Mouse (Mus musculus): Measurements from ENCODE around the gene Ubap2.

The Ubap2 gene

DNA sequence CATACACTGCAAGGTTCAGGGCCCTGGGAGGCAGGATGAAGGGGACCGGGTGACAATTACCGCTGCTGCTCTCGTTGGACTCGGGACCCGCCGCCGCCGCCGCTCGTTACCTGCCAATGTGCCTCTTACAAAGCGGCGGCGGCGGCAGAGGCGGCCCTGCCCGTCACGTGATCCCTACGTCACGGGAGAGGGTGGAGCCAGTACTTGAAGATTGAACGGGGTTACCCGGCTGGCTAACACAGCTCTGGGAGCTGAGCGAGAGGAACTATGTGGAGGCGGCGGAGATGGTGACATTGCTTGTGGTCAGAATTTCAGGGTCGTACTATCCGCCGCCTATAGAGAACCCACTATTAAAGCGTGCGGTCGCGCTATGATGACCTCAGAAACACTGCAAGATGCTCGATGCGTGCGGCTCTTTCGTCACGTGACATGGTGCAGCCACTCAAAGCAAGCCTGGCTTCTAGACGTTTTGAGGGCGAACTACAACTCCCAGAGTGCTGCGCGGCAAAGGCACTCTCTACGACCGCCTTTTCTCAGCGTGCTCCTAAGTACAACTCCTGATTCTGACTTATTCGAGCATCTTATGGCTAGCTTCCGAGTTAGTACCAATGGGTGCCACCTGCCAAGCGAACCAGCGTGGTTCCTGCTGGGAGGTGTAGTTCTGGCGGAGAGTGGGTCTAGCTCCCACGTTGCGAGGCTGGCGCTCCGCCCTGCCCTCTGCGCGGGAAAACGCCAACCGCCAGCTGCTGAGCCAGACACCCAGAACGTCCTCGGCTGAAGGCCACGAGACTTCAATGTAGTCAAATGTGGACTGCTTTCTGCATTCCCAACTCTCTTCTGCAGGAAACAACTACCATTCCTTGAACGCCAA lies at the start of gene Ubap2:
Ubap2 (minus strand) TSS at position 165 of the 871 bp plus-strand sequence.
- DNase-seq: peak; percentile 98

DNA sequence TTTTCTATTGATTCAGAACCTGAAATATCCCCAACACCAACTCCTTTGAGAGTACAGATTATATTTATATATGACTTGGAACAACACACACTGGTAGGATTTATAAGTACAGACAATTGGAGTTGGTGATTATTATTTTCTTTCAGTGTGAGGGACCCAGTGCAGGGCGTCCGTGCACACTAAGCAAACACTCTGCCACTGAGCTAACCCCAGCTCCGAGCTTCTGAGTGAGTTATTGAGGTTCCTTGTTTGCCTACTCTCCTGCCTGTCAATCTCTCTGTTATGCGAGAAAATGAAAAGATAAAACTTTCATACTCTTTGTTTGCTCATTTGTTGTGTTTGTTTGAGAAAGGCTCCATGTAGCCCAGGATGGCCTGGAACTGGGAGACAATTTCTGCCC lies 46.0 kb upstream of the Ubap2 start:
- no peak for DNase-seq

DNA sequence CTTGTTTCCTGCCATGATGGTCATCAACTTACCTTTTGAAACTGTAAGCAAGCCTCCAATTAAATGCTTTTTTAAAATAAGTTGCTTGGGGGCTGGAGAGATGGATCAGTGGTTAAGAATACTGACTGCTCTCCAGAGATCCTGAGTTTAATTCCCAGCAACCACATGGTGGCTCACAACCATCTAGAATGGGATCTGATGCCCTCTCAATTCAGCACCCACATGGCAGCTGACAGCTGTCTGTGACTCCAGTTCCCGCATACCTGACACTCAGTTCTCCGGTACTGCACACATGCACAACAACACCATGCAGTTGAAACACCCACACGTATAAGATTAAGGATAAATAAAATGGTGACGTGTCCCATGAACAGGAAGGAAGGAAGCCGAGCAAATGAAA lies 43.3 kb upstream of the Ubap2 start:
- no peak for DNase-seq

DNA sequence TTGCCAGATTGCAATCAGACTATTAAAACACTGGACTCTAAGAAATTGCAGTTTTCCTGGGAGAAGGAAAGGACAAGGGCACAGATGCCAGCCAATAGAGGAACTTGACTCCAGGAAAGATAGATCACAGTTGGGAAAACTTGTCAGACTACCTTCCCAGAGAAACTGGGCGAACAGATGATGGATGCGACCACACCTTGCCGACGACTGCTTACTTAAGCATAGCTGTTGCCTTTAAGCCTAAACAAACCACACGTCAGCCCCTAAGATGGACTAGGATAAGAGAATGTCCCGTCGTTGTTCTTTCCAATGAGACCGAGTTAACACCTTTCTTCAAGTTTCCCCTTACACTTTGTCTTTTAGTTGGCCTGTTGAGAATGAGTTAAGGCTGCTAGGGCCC lies 40.2 kb upstream of the Ubap2 start:
- DNase-seq: no peak

DNA sequence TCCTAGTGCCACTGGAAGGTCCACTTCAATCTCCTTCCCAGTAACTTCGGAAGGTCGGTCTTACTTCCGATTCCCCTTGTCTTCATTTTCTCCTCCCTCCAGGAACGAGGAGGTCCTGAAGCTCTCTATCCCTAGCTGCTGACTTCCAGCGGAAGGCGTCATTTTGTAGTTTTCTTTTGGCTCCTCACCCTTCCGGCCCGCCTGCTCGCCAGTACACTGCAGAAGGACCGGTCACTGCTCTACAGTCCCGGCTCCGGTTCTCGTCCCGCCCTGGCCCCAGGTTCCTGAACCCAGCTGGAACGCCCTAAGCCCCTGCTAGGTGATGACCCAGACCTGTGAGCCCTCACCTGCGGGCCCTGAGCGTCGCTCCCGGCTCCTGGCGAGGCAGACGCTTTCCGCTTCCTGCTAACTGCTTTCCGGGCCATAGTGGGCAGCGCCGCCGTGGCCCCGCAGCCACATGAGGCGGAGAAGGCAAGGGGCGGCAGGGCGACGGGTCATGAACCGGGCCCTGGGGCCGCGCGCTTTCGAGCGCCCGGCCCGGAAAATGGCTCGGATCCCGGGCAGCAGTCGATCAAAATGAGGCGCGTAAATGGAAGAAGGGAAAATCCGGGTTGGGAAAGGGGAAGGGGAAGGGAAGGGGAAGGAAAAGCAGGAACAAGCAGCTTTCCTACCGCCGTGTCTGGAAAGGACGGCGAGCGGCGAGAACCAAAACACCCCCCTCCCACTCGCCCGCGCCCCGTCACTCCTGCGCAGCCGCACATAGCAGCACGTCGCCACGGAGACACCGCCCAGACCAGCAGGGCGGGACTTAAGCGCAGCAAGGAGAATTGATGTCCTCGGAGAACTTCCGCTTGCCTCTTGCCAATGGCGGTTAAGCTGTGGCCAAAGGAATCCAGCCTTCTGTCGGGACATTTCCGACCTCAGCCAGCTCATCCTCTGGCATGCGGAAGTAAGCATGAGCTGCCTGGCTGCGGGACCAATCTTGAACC lies 39.5 kb upstream of the Ubap2 start, which contains the start of gene Dcaf12:
Dcaf12 (minus strand) TSS at position 749 of the 989 bp plus-strand sequence.
- peak; percentile 97 for DNase-seq

DNA sequence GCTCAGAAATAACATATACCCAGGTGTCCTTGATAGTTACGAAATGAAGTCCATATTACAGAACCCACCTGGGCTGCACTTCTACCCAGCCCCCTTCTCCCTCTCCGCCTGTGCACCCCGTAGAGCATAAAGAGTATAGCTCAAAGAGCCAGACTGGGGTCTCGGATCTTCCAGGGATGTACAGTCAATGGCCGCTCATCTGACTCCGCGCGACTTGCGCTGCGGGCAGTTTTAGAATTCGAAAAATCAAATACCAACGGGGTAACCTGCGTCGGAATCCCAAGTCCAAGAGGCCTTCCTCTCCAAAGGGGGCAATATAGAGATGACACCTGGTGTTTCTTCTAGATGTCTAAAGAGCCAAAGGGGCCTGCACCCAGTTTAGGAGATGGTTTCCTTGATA lies 38.8 kb upstream of the Ubap2 start:
- no peak for DNase-seq

DNA sequence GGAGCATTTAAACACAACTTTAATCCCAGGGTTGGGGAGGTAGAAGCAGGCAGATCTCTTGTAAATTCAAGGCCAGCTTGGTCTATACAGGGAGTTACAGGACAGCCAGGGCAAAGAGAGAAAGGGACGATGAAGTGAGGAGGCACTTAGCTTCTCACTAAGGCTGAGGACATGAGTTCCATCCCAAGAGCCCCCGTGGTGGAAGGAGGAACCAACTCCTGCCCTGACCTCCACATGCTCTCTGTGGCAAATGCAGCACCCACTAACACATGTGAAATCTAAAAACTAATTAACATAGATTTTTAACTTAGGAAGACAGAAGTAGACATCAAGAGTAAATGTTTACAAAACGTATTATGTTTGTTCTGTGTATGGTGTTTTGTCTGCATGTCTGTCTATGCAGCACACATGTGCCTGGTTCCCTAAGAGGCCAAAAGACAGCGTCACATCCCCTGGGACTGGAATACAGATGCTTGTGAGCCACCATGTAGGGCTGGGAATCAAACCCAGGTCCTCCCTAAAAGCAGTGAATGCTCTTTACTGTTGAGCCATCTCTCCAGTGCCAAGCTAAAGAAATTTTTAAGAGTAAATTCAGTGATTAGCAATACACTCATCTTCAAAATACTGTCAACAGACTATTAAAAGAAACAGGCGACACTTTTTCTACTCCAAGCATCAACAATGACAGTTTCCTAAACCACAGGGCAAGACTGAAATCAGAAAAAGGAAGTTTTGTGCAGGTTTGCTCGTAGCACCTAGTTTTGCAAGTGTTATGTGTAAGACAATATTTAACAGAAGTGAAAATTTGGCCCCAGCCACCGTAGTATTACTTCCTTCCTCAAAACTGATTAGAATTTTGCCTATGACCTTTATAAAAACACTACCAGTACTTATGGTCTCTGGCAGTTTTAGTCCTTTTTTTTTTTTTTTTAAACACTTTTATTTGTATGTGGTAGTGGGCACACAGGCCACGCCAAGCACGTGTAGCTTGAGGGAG lies 35.9 kb upstream of the Ubap2 start:
- DNase-seq: no peak

DNA sequence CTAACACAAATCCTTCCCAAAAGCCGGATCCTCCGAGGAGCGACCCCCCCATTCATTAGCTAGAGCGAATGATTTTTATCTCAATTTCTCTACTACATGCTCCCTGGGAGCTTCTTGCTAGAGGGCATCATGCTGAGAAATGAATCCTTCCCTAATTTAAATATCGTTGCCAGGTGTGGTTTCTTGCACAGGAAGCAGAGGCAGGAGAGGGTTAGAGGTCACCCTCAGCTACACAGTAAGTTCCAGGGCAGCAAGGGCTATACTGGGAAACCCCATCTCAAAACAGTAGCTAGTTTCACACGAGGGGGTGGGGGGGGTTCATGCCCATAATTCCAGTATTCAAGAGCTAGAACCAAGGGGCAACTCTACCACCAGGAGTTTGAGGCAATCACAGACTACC lies 32.5 kb upstream of the Ubap2 start:
- DNase-seq: no peak

DNA sequence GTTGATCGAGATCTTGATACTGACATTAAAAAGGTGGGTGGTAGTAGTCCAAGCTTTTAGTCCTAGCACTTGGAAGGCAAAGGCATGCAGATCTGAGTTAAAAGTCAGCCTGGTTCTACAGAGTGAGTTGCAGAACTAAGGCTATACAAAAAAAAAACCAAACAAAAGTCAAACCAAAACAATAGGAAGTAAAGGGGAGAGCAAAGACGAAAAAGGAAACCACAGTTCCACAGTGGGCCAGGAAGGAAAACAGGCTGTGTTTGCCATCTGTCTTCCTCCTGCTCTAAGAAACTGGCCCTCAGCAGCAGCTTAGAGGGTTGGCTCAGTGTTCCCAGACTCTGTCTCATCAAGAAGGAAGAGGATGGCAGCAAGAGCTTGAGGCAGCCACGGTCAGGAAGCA lies 29.4 kb upstream of the Ubap2 start:
- peak; percentile 18 for DNase-seq

DNA sequence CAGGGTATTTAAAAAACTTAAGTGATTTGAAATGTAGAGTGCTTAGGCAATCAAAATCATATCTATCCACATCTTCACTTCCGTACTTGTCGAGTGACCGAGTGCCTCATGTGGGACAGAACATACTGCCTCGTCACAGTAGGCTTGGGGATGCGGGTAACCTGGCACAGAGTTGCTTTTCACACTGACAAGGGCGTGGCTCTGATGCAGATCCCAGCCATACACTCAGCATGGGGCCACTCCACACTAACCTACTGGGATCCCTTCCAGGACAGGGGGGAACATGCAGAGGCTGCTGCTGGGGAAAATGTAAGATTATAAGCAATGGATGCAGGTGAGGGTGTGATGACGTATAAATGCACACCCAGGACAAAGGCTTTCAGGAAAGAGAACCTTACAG lies 28.7 kb upstream of the Ubap2 start:
- DNase-seq: peak; percentile 33

DNA sequence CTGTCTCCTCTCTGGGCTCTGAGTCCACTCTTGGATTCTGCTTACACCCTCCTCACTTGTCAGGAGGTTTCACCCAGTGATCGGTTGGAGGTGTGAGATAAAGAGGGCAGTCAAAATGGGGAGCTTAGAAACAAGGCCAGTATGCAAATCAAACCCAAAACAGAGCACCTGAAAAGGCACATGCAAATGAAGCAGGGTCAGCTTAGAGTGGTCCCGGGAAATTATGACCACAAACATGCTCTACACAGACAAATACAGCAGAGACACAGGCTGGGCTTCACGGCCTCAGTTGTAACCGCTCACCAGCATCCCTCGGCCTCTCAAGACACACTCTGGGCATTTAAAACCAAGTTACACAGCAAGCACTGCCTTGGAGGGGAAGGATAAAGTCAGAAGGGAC lies 24.0 kb upstream of the Ubap2 start:
- no peak for DNase-seq

DNA sequence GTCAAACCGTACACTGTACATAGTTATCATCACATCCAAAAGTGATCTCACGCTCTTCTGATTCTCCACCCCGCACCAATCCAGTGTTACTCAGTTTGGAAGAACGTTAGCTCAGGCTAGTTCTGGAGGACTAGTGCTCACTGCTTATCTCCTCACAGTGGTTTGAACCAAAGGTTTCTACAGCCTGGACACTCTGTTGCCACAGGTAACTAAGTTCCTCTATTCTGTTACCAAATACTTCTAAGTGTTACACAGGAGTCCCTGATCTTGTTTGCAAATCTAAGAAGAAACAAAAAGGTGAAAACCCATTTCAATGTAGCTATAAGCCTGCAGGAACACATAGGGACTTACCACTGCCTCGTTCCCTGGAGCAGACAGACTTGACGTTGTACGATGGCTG lies 21.0 kb upstream of the Ubap2 start:
- no peak for DNase-seq

DNA sequence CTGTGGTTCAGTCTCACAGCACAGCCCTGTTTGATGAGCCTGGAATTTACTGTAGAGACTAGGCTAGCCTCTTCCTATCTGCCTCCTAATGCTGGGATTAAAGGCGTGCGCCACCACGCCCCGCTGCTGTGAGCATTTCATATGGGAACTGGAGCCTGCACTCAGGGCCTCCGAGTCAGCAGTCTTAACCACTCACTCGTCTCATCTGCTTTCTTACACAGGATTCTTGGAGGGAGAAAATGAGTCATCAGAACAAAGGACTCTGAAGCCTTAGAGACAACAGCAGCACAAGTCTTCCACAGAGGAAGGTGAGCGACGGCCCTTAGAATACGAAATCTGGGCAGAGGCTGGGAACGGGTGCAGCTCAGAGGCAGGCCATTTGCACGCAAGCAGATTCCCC lies 20.6 kb upstream of the Ubap2 start:
- DNase-seq: no peak

DNA sequence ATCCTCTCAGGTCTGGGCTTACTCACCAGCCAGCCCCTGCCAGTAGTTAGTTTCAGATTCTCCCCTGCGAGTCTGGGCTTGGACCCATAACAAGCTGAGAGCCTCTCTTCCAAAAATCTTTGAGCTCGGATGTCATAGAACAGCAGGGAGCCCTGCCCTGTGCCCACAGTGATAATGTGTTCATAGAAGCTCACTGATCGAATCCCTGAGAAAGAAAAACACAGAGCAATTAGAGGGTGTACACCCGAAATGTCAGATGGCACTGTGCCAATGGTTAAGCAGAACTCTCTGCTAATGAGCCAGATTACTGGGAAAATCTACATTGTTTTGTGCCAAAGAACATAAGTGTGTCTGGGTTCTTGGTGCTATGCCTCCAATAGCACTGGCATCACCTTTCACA lies 19.0 kb upstream of the Ubap2 start:
- DNase-seq: no peak

DNA sequence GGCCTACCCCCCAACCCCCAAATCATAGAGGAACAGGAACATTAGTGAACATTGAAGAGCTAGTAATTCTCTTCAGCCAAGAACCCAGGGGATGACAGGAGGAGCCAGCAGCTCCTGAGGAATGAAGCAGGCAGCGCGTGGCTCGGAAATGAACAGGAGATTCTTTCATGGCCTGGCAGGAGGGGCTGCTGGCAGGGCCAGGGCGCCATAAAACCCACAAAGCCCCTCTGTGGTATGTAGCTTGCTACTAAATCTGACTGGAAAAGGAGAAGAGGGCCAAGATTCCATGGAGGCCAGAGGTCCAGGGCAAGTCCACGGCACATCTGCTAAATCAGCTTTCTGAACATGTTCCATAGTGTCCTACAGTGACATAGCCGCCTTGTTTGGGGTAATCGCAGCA lies 14.9 kb upstream of the Ubap2 start:
- no peak for DNase-seq

DNA sequence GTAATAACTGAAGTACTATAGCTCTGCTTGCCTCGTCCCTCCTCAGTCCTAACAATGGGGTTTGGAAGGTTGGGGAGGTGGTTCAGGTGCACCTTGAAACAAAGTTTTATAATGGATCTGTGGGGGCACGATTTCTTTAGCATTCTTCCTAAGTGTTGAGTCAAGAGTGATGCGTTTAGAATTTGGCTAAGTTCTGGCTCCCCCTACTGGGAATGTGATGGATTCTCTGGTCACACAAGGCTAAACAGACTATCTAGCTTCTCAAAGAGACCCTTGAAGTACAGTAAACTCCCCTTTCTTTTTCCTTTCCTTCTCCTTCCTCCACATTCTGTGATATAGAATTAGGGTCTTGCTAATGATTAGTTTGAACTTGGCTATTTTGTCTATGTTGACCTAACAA lies 11.5 kb upstream of the Ubap2 start:
- no peak for DNase-seq

DNA sequence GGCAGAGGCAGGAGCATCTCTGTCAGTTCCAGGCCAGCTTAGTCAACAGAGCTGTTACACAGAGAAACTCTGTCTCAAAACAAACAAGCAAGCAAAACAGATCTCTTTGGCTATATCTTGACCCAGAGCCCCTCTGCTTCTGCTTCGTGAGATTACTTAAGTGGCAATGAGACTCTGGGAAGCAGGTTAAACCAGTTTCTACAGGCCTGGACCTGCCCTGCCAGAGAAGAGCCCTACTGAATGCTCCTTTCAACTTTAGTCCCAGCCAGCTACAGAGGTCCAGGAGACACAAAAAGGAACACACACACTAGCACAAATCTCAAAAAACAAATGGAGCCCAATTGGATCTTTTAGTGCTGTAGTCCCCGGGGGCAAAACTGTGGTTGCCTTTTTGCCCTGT lies 9.1 kb upstream of the Ubap2 start:
- DNase-seq: no peak

DNA sequence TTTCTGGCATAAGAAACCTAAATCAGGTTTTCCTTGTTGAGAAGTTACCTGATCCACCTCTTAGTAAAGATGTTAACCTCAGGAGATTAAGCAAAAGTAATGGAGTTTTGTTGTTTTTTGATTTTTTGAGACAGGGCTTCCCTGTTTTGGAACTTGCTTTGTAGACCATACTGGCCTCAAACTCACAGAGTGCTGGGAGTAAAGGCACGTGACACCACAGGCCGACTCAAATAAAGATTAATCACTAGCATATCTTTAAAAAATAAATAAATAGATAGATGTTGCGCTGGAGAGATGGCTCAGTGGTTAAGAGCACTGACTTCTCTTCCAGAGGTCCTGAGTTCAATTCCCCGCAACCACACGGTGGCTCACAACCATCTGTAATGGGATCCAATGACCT lies 983 bp upstream of the Ubap2 start:
- DNase-seq: peak; percentile 20

DNA sequence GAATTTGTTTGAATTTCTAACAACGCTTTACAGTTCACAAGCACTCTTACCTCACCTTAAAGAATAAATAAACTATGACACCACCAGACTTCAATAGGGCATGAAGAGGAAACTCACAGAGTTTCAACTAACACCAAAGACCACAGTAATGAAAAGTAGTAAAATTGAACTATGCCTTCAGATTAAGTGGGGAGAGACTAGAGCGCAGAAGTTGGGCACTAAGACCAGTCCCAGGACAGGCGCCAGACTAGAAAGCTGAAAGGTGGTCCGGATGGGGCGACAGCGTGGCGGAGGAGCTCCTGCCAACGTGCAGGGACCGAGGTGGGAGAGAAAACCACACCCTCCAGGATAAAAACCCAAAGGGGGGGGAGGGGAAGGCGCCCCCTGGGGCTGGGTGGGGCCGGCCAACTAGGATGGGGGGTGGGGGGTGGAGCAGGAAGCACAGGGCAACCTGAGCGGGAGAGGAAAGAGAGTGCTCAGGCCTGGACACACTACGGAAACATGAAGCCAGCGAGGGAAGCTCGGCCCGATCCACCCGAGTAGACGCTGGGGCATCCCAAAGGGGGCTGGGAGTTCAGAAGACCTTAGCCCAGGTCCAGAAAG lies 466 bp downstream of the Ubap2 start:
- peak; percentile 63 for DNase-seq

DNA sequence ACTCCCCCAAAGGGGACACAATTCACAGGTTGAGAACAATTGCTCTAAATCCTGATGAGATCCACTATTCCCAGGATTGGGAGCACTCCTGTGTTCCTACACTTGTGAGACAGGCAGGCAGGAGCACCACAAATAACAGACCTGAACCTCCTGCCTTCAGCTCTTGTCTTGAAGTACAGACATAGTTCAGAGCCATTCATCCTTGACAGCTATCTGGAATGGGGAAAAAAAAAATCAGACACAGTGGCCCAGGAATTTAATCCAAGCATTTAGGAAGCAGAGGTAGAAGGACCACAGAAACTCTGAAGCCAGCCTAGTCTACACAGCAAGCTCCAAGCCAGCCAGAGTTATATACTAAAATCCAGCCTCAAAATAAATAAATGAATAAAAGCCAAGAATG lies 6.8 kb downstream of the Ubap2 start:
- no peak for DNase-seq

DNA sequence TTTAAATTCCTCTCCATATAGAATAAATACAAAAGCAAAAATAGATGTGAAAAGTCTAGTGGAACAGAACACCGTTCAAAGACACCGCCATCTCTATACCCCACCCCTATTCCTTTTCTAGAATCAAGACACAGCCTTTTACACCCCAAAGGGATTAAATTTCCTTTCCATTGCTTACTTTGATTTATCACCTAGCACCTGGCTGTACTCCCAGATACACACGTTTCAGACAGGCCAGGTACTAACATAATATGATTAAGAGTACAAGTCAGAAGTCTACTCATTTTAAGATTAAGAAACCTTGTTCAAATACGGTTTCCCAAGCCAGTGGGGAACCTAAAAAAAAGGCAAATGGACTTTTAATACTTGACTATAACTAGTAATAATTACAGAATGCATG lies 8.6 kb downstream of the Ubap2 start:
- DNase-seq: no peak

DNA sequence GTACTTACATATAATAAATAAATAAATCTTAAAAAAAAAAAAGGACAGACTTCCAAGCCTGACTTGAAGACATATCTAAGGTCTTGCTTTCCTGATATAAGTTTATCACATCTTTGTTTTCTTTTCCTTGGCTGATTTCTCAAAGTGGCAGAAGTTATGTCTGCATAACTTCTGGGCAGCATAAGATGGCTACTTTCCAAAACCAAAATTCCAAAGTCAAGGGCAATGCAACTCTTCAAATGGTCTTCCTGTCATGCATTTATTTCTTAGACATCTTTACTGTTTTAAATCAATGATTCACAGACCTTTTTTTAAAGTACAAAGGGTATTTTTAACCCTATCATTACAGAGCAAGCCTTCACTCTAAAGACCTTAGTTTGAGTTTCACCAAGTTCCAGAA lies 14.3 kb downstream of the Ubap2 start:
- DNase-seq: no peak
